Mouse (Mus musculus) kidney, postnatal 0 days (tissue): Measurements from ENCODE around the gene Rexo5. TPM values are rescaled to one million over a fixed set of nuclear protein-coding genes. Genes with fewer than 3 reads are reported as not detected.

Source experiments
- ATAC-seq: fragments of 200-750 bp; cut with Nextera tagmentation; replicated peaks from 2 replicates; pipeline ENCODE4 v1.8.0; 2017; ENCODE audit warnings: low read depth, moderate number of reproducible peaks, moderate TSS enrichment, moderate library complexity; ENCODE audit not compliant: low FRiP score
- DNase-seq: peaks from one replicate; pipeline ENCODE4 v3.0.0-alpha.2; 2016; ENCODE audit warnings: low spot score
- H3K27ac ChIP-seq: fragments of 300-500 bp; sonication (generic); 2 replicates; pipeline ENCODE4 v1.5.1; 2014; ENCODE audit warnings: mild to moderate bottlenecking
- H3K27me3 ChIP-seq: fragments of 300-500 bp; sonication (generic); 2 replicates; pipeline ENCODE4 v1.6.1; 2014; ENCODE audit warnings: low read length, mixed read lengths; ENCODE audit not compliant: insufficient read depth
- H3K36me3 ChIP-seq: fragments of 300-500 bp; sonication (generic); 2 replicates; pipeline ENCODE4 v1.6.1; 2014; ENCODE audit warnings: low read length, mixed read lengths; ENCODE audit not compliant: insufficient read depth
- H3K4me1 ChIP-seq: fragments of 300-500 bp; sonication (generic); replicated peaks from 2 replicates; pipeline ENCODE4 v1.6.1; 2014; ENCODE audit warnings: antibody characterized with exemption, low read length, mixed read lengths; ENCODE audit not compliant: insufficient read depth
- H3K4me2 ChIP-seq: fragments of 300-500 bp; sonication (generic); 2 replicates; pipeline ENCODE4 v1.6.1; 2014; ENCODE audit warnings: mild to moderate bottlenecking, low read length, moderate library complexity, mixed read lengths
- H3K4me3 ChIP-seq: fragments of 300-500 bp; sonication (generic); replicated peaks from 2 replicates; pipeline ENCODE4 v1.5.1; 2014; ENCODE audit warnings: low read depth, low read length
- H3K9ac ChIP-seq: fragments of 300-500 bp; sonication (generic); 2 replicates; pipeline ENCODE4 v1.6.1; 2014; ENCODE audit warnings: low read depth, low read length
- H3K9me3 ChIP-seq: fragments of 300-500 bp; sonication (generic); replicated peaks from 2 replicates; pipeline ENCODE4 v1.6.1; 2016; ENCODE audit warnings: low read length, inconsistent platforms, mixed read lengths
- CTCF ChIP-seq: IDR thresholded peaks from 2 replicates; pipeline ENCODE4 v1.5.1; 2016; ENCODE audit warnings: antibody characterized with exemption, low read depth, mild to moderate bottlenecking, moderate library complexity
- WGBS: fragments of 180-500 bp; shearing (Covaris S2); extraction: QIAGEN DNeasy Blood & Tissue Kit; methylation state at CpG from one replicate; pipeline ENCODE4 v1.1.7; 2014; 5-methylcytosine and 5-hydroxymethylcytosine counted together
- polyA plus RNA-seq: library from polyadenylated mRNA; unstranded; fragments of >200 nt; fragmentation: Nextera tagmentation; extraction: Ambion mirVana; gene quantifications from 2 replicates; pipeline ENCODE4 v1.2.1, GENCODE M21; 2015

The Rexo5 gene
- polyA plus RNA-seq, 1 experiment from 2014 or later = 8.5 TPM

- Histone ChIP-seq H3K9ac (no peak within 1 kb of the TSS), H3K36me3 (no peaks in the 10 kb centered on the region), H3K9me3 (no peaks in the 10 kb centered on the region), H3K27me3 (no peaks in the 10 kb centered on the region), H3K4me1 (no peaks in the 10 kb centered on the region), H3K4me2 (peak within 1 kb of the TSS; percentile 37), H3K4me3 (no peak within 1 kb of the TSS), H3K27ac (no peak within 1 kb of the TSS)
- TF ChIP-seq CTCF = no peak
- WGBS = 15% methylated on average over 11 of the region's 11 CpGs
- peak; percentile 17 for DNase-seq
- ATAC-seq = 0 out of 2 replicates have a peak, but pooled peaks have one; percentile 17
Measured at GRCm38 (mm10) chr7:119760527-119760951, 33.3 kb upstream of the Rexo5 start, which contains the start of gene Acsm3. Gene Acsm3, plus strand, starts transcription at chr7:119760923.

GRCm38 (mm10) chr7:119762166-119762697 is 31.6 kb upstream of the Rexo5 start:
- no peaks in the 10 kb centered on the region for H3K36me3 ChIP-seq
- TF ChIP-seq CTCF = no peak
- no peak overlapping the region for H3K4me2 ChIP-seq
- no peak overlapping the region for H3K27ac ChIP-seq
- no peaks in the 10 kb centered on the region for H3K9me3 ChIP-seq
- ATAC-seq (no peak), DNase-seq (no peak)
- no peaks in the 10 kb centered on the region for H3K4me1 ChIP-seq
- H3K27me3 ChIP-seq = no peaks in the 10 kb centered on the region
- H3K4me3 ChIP-seq = no peak overlapping the region
- 45% methylated on average over 4 of the region's 4 CpGs for WGBS
- no peak overlapping the region for H3K9ac ChIP-seq

- no peaks in the 10 kb centered on the region for H3K9me3 ChIP-seq
- ATAC-seq (no peak), DNase-seq (no peak)
- H3K27ac ChIP-seq = no peak overlapping the region
- H3K4me1 ChIP-seq = no peaks in the 10 kb centered on the region
- H3K27me3 ChIP-seq = no peaks in the 10 kb centered on the region
- H3K9ac ChIP-seq = no peak overlapping the region
- H3K4me2 ChIP-seq = no peak overlapping the region
- no peak overlapping the region for H3K4me3 ChIP-seq
- no peak for TF ChIP-seq CTCF
- no peaks in the 10 kb centered on the region for H3K36me3 ChIP-seq
- 86% methylated on average over 3 of the region's 3 CpGs for WGBS
Measured at GRCm38 (mm10) chr7:119764377-119764776, 29.4 kb upstream of the Rexo5 start.

- Histone ChIP-seq H3K27ac (no peak overlapping the region), H3K27me3 (no peaks in the 10 kb centered on the region), H3K4me3 (no peak overlapping the region), H3K4me2 (no peak overlapping the region), H3K9ac (no peak overlapping the region), H3K36me3 (no peaks in the 10 kb centered on the region), H3K4me1 (no peaks in the 10 kb centered on the region), H3K9me3 (no peaks in the 10 kb centered on the region)
- WGBS = 64% methylated on average over 6 of the region's 6 CpGs
- TF ChIP-seq CTCF = no peak
- ATAC-seq = no peak
- no peak for DNase-seq
Measured at GRCm38 (mm10) chr7:119766996-119767395, 26.8 kb upstream of the Rexo5 start.

GRCm38 (mm10) chr7:119769895-119770294 is 23.9 kb upstream of the Rexo5 start:
- ATAC-seq = no peak
- no peak for TF ChIP-seq CTCF

GRCm38 (mm10) chr7:119783453-119783852 is 10.4 kb upstream of the Rexo5 start:
- H3K4me2 ChIP-seq = no peak overlapping the region
- WGBS = 97% methylated on average over 2 of the region's 2 CpGs
- TF ChIP-seq CTCF = no peak
- H3K36me3 ChIP-seq = peaks cover 24% of the 10 kb centered on the region
- no peak overlapping the region for H3K9ac ChIP-seq
- H3K4me3 ChIP-seq = no peak overlapping the region
- no peak overlapping the region for H3K27ac ChIP-seq
- H3K27me3 ChIP-seq = no peaks in the 10 kb centered on the region
- H3K4me1 ChIP-seq = no peaks in the 10 kb centered on the region
- no peak for DNase-seq
- H3K9me3 ChIP-seq = no peaks in the 10 kb centered on the region
- ATAC-seq = no peak

More at GRCm38 (mm10) chr7:119769895-119770294, 23.9 kb upstream of the Rexo5 start:
- Histone ChIP-seq H3K4me3 (no peak overlapping the region), H3K4me1 (no peaks in the 10 kb centered on the region), H3K4me2 (no peak overlapping the region), H3K27me3 (no peaks in the 10 kb centered on the region), H3K9ac (no peak overlapping the region), H3K9me3 (no peaks in the 10 kb centered on the region), H3K27ac (no peak overlapping the region), H3K36me3 (no peaks in the 10 kb centered on the region)
- no peak for DNase-seq
- WGBS = 93% methylated on average over 8 of the region's 8 CpGs

GRCm38 (mm10) chr7:119784908-119785307 is 8.9 kb upstream of the Rexo5 start:
- H3K27ac ChIP-seq = no peak overlapping the region
- no peak for ATAC-seq
- no peak for TF ChIP-seq CTCF
- 95% methylated on average over 5 of the region's 5 CpGs for WGBS
- H3K4me1 ChIP-seq = no peaks in the 10 kb centered on the region
- no peaks in the 10 kb centered on the region for H3K27me3 ChIP-seq
- no peak overlapping the region for H3K9ac ChIP-seq
- no peaks in the 10 kb centered on the region for H3K9me3 ChIP-seq
- H3K36me3 ChIP-seq = peaks cover 26% of the 10 kb centered on the region
- no peak overlapping the region for H3K4me2 ChIP-seq
- no peak for DNase-seq
- H3K4me3 ChIP-seq = no peak overlapping the region
